Mouse (Mus musculus): ENCODE data around the gene Tas2r103.

Gene Tas2r103

DNA sequence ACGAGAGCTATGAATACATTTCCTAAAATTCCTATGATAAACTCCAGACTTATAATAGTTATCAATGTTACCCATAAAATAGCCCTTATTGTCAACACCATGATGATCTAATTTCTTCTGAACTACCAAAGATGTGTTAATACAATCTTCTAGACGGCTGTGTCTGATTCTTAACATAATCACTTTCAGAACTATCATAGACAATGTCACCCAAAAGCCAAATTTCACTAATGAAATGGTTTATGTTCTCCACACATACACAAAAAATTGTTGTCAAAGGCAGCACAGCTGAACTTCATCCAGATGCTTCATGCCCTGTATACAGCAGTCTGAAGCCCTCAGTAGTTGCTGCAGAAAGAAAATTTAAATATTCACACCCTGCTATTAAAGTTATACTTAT is at the start of gene Tas2r103:
Gene Tas2r103, minus strand, starts transcription at position 101 of the 400 bp plus-strand sequence.
- no peak for DNase-seq

DNA sequence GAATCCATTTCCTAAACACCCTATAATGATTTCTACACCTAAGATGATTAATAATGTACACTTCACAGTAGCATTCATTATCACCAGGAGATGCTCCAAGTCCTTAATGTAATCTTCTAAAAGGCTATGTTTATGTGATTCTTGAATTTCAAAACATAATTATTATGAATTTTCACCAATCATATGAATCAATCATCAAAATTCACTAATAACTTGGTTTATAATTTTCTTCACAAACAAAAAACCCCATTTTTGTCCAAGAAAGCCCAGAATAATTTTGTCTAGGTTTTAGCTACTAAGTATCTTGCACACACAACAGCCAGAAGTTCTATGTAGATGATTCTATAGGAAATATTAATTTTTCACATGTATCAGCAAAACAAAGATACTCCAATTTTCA is 18.8 kb upstream of the Tas2r103 start, which contains the start of gene Tas2r140:
Gene Tas2r140, minus strand, starts transcription at position 101 of the 400 bp plus-strand sequence.
- DNase-seq: no peak
